Mouse (Mus musculus) thymus, postnatal 0 days (tissue): ENCODE data around the gene Ccrl2. TPM values are rescaled to one million over a fixed set of nuclear protein-coding genes. Genes with fewer than 3 reads are reported as not detected.

ENCODE experiments used
- DNase-seq: peaks from one replicate; pipeline ENCODE4 v3.0.0-alpha.2; 2015; ENCODE audit warnings: low spot score
- polyA plus RNA-seq: library from polyadenylated mRNA; unstranded; fragments of >200 nt; fragmentation: Nextera tagmentation; extraction: Ambion mirVana; gene quantifications from 2 replicates; pipeline ENCODE4 v1.2.1, GENCODE M21; 2015

The Ccrl2 gene
- 1.6 and 2.5 TPM in 2 replicates for polyA plus RNA-seq

DNA sequence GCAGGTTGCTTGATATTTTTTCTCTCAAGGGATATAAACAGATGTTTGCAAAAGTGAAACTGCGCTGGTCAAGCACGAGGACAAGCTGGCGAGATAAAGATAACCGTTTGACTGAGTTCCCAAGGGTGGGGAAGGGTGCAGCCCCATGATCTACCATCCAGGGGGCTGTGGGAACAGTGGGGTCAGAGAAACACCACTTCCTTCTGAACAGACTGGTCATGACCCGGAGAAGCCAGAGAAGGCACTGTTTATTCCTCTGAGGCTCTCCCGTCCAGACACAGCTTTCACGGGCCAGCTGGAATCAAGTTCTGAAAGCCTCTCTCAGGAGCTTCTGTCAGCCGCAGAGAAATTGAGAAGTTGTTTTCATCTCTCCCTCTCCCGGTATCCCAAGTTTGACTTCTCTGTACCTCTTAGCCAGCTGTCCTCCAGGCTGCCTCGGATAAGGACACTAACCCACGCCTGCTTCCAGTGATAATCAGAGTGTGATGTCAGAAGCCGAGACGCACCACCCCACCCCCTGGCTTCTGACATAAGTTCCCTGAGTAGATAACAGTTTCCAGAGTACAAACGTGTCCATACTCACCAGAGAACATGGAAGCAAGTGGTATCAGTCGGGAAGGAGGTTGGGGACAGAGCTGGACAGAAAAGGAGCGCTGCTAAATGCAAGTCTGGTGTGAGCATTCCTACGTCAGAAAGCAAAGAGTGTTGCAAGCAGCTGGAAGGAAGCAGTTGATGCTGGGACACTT, at the start of gene Ccrl2:
Gene Ccrl2 (minus strand): TSS at position 722 of the 746 bp plus-strand sequence.
- no peak for DNase-seq

DNA sequence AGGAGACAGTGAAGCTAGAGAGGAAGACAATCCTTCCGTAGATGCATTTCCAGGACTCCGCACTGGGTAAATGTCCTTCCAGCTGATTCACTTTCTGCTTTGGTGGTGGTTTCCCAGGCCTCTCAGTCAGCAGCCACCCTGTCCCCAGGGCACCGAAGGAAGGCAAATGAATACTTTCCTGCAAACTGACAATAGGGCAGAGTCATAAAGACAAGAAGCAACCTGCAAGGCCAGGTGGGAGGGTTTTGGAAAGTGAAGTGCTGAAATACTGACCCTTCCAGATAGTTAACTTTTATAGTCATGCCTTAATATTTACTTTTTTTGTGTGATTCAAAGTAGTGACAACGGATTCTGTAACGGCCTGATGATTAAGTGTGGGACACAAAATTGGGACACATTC, 46.6 kb upstream of the Ccrl2 start:
- DNase-seq: no peak

DNA sequence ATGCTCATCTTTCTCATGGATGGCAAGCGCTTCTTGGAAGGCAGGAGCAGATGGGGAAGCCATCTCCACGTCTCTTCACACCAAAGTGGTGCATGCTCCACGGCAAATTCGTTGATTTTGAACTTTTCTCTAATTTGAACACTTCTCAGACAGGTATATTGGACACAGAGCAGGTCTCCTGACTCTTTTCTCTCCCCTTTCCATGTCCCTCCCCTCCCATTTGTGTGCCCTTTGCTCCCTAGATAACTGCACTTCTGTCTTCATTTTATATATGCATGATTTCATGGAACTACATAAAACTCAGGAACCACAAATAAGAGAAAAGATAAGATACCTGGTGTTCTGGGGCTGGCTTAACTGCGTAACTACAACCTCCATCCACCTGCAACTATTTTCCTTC, 46.0 kb upstream of the Ccrl2 start:
- no peak for DNase-seq

DNA sequence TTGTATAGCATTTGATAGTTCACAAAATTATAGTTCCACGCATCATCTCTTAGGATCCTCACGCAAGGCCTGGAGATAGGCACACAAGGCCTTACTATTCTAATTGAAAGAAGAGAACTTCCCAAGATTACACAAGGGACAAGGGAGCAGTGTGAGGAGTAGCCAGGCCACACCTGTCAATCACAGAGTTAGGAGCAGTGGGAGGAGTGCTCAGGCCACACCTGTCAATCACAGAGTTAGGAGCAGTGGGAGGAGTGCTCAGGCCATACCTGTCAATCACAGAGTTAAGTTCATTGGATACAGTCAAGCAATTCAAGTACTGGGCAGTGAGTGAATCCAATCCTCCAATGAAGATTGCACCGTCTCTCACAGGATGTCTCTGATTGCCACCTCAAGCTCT, 43.1 kb upstream of the Ccrl2 start:
- no peak for DNase-seq

DNA sequence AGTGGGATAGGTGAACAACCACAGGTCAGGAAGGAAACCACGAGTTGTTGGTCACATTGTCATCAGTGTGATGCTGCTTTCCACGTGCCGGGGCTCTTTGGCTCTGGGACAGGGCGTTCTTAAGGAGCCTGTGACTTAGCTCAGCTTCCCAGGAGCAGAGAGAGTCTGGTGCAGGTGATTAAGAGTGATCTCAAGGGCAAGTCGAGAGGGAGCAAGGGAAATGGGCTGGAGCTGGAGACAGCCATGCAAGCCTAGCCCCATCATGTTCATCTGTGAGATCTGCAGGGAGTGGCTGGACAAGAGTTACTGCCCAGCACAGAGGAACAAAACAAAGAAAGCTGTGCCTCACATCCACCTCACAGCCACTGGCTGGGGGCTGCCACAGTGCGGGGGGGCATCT, 40.2 kb upstream of the Ccrl2 start:
- DNase-seq: no peak

DNA sequence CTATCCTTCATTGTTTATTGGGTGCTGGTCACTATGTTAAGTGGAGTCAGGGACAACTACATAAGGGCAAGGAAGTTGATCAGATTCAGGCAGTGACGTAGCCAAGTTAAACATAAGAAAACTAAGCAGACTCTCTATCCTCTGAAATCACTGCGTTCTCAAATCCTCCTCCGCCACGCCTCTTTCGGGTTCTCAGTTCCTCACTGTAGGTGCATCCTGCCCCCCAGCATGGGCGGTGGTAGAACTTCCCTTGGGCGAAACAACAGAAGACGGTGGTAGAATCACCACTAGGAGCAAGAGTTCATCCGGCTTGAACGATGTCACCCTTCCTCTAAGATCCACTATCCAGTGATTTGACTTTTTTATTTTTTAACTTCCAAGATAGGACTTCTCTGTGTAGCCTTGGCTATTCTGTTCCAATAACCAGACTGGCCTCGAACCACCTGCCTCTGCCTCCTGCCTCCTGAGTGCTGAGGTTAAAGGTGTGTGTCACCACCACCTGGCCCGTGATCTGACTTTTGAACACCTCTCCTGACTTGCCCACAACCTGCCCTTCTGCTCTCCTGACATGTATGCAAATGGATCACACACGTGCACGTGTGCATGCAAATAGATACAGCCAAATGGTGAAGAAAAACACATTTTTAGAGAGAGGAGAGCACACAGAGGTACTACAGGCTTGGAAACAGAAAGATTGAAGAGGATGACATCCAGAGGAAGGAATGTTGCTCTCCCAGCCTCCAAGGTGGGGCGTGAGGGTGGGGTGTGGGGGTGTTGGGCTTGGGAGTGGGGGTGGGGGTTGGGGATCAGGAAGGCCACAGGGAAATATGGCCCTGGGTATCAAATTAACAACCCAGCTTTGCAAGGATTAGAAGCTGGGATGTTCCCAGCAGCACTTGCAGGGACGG, 39.4 kb upstream of the Ccrl2 start:
- no peak for DNase-seq

DNA sequence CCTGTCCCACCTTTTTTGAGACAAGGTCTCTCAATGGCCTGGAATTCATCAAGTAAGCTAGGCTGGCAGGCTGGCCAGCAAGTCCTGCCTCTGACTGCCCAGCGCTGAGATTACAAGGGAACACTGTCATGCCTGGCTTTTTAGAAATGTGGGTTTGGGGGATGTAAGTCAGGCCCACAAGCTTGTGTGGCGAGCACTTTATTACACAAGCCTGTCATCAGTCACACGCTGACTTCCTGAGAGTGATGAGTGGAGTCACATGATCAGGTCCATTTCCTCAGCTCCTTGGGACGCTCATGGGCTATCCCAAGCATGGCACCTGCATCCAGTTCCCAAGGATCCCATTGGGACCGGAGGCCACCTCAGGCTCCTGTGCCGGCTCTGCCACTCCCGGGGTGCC, 38.4 kb upstream of the Ccrl2 start:
- no peak for DNase-seq

DNA sequence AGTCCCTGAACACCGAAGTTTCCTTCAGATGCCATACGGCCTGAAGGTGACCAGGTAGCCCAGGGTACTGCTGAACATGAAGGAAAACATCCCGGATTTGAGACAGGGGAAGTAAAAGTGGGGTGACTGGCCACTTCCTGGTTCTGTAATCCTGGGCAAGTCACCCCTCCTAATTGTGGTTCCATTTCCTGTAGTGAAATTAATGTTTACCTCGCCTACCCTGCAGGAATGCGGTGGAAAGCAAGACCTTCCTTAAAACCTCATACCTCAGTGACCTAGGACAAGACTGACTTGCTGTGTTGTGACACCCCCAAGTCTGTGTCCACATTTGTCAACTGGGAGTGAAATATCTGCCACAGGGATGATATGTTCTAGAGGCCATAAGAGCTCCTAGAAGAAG, 37.3 kb upstream of the Ccrl2 start:
- DNase-seq: no peak

DNA sequence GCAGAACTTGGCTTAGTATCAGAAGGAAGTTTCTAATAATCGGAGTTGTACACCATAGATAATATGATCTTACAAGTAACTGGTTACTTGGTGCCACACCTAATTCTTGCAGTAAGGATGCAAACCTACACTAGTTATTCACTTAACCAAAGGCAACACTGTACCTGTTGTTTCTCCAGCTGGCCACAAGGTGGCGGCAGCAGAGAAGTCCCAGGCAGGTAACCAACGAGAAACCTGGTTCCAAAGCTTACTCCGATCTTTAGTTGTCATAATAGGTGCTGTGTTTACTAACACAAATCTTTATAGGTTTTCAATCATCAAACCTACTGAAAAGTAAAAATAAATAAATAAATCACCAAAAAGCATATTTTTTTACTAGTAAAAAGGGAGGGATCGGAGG, 35.8 kb upstream of the Ccrl2 start:
- peak; percentile 67 for DNase-seq

DNA sequence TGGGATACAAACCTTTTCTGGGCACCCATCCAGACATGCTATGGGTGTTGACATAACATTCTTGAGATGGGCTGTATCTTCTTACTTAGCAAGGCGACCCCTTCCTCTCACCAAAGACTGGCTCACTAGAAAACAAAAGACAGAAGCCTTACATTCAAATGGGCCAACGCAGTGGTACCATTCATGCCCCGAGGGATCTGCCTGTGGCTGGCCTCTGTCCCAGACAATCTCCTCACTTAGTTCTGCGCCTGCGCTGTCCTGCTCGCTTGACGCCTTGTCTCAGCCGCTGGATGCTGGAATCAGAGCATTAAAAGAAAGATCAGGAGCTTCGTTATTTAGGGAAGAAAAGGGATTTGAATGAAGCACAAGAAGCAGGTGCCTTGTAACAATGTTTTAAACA, 35.3 kb upstream of the Ccrl2 start:
- no peak for DNase-seq

DNA sequence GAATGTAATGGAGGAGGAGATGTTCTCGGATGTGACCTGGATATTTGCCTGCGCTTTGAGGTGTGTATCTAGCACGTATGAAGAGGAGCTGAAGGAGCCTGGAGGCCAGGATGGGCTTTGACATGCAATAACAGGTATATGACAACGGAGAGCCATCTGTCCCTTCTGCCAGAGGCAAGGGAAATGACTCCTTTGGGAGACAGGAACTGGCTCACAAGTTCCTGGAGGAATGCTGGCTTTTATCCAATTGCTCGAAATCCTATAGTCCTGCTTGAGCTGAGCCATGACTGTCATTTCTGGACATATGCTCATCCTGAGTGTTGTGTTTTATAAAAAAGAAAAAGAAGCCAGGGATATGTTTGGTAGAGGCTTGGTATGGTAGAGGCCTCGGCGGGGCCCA, 31.6 kb upstream of the Ccrl2 start:
- no peak for DNase-seq

DNA sequence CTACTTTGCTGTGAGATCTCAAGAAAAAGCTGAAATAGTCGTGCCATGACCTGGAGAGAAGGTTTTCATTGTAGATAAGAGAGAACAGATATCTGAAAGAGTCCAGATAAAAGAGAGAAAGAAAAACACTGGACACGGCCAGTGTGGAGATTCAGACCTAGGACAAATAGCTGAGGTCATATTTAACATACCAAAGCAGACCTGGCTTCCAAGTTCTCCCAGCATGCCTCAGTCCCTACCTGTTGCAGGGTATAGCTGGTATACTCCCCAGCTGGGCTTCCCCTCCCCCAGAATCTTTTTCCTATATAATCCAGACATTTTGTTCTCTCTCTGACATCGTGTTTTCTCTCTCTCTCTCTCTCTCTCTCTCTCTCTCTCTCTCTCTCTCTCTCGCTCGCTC, 30.6 kb upstream of the Ccrl2 start:
- no peak for DNase-seq

DNA sequence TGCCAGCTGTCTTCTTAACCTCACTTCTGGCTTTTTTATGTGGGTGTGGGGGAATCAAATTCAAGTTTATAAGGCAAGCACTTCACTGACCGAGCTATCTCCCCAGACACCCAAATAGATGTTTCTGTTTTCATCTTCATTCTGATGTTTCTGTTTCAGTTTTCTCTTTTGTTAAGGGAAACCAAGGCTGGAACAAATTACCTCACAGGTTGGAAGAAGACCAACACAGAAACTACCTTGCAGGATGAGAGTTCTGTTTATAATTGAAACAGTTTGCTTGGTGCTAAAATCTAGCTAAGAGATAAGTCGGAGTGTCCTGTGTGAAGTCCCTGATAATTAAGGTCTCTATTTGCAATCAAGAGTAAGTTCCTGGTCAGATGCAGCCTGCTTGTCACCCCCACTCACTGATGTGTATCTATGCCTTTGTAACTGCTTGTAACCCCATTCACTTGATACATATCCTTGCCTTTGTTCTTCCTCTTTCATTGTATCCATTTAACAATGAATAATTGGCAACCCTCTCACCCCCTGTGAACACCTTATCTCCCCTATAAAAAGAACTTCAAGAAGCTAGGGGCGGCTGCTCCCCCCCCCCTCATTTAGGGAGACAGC, 29.8 kb upstream of the Ccrl2 start:
- DNase-seq: no peak

DNA sequence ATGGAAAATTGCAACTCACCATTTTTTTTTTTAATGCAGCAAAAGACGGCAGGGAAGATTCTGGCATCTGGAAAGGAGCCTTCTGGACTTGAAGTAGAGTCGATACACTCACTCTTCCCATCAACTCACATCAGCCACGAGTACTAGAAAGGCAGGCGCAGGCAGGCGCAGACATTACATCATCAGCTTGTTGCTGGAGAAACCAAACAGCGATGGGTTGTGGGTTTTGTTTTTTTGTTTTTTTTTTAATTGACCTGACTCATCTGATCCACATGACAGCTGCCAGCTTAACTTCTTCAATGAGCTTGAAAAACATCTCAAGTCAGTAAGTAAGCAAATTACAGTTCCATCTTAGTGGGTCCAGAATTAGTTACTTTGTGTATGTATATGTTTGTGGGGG, 28.8 kb upstream of the Ccrl2 start:
- DNase-seq: no peak

DNA sequence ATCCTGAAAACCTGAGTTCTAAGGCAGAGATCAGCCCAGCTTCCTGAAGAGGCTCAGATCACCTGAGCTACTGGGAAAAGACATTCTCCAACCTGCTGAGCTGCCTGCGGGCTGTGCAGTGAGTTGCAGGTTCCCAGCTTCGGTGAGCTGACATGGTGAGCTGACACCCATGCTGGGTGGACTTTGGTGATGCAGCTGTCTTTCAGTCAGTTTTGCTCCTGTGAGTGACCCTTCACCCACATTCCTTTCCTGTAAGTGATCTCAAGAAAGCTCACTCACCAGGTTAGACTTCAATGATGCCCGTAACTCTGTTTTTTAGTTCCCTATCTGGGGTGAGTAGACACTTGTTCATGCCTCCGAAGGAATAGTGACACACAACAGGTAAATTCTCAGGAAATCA, 28.0 kb upstream of the Ccrl2 start:
- no peak for DNase-seq

DNA sequence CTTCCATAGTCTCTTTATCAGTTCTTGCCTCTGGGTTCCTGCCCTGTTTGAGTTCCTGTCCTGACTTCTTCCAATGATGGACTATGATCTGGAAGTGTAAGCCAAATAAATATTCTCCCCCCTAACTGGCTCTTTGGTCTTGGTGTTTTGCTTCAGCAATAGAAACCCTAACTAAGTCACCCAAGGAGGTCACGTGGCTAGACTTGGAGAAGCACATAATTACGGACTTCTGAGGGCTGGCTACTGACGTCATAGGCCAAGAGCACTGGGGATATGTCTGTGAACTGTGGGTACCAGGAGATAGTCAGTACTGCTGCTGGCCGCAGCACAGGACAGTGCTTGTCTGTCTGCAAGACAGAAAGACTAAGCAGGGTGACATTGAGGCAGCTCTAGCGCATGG, 24.4 kb upstream of the Ccrl2 start:
- DNase-seq: no peak

DNA sequence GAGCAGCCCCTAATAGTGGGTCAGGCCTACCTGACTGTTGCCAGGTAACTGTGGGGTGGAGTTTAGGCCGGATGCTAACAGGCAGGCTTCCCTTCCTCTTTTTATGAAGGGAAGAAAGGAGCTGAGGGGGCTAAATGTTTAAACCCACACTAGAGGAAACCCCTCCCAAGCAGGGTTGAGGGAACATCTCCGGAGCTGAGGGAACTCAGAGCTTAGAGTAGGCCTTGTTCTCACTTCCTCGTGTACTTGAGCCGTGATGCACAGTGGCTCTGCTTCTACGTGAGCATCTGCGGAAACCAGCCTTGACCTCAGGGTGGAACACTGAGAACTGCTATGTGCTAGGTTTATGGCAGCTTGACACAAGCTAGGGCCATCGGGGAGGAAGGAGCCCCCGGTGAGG, 23.5 kb upstream of the Ccrl2 start:
- no peak for DNase-seq

DNA sequence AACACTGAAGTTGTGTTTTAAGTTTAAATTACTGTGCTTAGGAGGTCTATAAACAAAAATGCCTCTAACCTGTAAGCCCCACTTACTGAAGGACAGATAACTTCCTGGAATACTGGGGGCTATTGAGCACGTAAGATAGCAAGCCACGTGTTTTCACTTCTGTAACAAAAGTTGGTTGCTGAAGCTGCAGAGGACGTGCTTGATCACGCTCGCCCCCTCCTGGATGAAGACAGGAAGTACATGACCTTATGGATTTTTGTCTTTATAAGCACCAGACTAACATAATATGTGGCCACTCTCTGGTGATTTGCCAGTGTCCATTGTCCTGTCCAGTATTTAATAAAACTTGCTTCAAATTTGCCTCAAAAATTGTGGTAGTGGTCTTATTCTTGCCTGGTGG, 20.4 kb upstream of the Ccrl2 start:
- DNase-seq: no peak

DNA sequence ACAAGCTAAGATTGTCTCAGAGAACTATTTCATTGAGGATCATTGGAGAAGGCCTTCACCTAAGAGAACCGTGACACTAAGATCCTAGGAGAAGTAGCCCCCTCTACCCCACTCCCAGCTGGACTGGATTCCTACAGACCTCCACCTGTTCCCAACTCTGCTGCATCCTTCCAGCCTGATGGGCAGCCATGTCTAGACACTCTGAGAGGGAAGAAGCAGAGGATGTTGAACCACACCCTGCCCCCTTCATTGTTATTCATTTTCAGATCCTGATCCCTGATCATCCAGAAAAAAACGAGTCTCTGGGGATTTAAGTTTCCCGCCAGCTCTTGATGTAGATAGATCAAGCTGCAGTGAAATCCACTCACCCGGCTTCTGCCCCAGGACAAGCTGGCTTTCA, 15.7 kb upstream of the Ccrl2 start:
- DNase-seq: no peak

DNA sequence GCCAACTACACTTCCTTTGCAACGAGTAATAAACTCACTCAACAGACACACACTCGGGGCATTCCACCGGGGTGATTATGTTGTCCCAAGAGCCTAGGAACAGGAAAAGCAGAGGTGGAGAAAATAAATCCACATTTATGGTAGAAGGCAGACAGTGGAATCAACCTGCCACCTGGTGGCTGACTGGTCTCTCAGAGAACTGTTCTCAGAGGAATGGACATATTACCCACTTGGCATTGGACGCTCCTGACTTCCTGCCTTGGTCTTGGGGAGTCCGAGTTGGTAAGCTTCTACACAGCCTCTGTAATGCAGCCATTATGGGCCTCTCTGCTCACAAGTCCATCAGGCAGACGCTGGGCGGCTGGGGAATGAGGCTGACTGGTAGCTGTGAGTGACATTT, 14.9 kb upstream of the Ccrl2 start:
- no peak for DNase-seq

DNA sequence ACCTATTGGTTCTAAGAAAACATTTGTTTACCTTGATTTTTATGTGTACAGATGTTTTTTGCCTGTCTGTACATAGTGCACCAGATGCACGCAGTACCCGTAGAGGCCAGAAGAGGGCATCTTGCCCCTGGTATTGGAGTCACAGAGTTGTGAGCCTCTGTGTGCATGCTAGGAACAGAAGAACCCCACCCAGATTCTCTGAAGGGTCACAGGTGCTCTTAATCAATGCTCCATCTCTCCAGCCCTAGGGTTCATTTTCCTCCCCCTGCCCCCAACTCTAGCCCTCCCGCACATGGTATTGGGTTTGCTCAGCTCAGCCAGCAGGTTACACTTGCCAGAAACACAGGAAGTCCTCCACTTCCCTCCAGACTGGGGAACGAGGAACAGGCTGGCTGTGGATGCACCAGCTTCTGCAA, 13.2 kb upstream of the Ccrl2 start:
- peak; percentile 64 for DNase-seq

DNA sequence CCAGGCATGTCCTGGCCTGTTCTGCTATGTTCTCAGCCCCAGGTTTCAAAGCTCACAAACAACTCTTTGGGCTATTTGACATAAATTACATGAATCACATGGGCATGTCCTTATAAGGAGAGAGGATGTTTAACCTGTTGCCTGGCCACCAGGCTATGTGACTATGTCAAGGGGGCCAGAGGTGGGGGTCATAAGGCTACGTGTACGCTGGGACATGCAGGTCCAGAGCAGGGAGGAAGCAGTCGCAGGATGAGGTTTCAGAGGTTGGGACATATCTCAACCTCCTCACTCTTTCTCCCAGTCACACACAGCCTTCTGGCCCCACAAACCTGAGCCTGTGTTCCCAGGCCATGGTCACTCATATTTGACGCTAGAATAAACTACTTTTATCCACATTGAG, 9.7 kb upstream of the Ccrl2 start:
- no peak for DNase-seq
